Mouse (Mus musculus) testis, adult 2 months (tissue): ENCODE data around the gene Nhp2.

Source experiments
- CTCF ChIP-seq: fragments of 200-500 bp; IDR thresholded peaks from 2 replicates; pipeline ENCODE4 v1.5.1; 2012; ENCODE audit warnings: low read depth, mild to moderate bottlenecking, inconsistent platforms, low read length, moderate library complexity; ENCODE audit not compliant: control insufficient read depth, insufficient read depth, insufficient replicate concordance
- POLR2A ChIP-seq: fragments of 200-500 bp; IDR thresholded peaks from 2 replicates; pipeline ENCODE4 v1.6.1; 2012; ENCODE audit warnings: low read depth, mild to moderate bottlenecking, inconsistent platforms, low read length, moderate library complexity; ENCODE audit not compliant: control insufficient read depth

GRCm38 (mm10) chr11:51649111-51649888, 29.8 kb downstream of the Nhp2 start:
- TF ChIP-seq POLR2A (no peak), CTCF (no peak)
